8 mouse cellular contexts compared by ENCODE assay signal in the genomic region with DNA sequence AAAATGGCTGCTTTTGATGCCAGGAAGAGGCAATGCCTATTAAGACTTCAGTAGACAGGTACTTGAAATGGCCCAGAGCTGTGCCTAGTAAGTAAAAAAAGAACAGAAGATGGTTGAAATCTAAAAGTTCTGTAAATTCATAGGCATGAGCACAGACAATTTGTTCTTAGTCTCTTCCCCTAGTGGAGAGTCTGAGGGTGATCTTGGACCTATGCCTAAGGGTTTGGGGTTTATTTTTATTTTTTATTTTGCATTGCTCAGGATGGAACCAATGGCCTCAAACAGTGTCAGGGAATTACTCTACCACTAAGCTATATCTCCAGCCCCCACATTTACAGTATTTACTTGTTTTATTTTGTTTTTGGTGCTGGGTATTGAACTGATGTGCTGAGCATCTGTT. TPM values are rescaled to one million over a fixed set of nuclear protein-coding genes. Genes with fewer than 3 reads are reported as not detected.
DNase-seq lines count a peak whose midpoint lies in the region; ATAC-seq and TF ChIP-seq lines count a peak whose summit lies in the region.

No protein-coding gene starts in this region.

- no peak for TF ChIP-seq CTCF in gastrocnemius, adult 2 months (IDR thresholded peaks at IDR 0.05)
- TF ChIP-seq CTCF in forebrain, postnatal 0 days (IDR thresholded peaks at IDR 0.05; ENCODE audit: low read depth): peak; percentile 47

- ATAC-seq in forebrain, postnatal 0 days: no peak
- peak; percentile 35 for ATAC-seq in megakaryocyte progenitor cell, adult 5-6 weeks (replicated peaks; ENCODE audit: poor library complexity)

- intact Hi-C loops in gastrocnemius, adult 2 months (cut with DNase I): loop anchor here (5.0 to 10.0 kb wide), 3 partner anchors 105 to 253 kb away; a partner anchor contains a TSS

- DNase-seq in gastrocnemius, adult 2 months: no peak
- no peak for DNase-seq in gastrocnemius, postnatal 10 days
- no peak for DNase-seq in ES-E14 (ENCODE audit: low read depth, low spot score)
- DNase-seq in forebrain, postnatal 0 days: peak; percentile 30
- DNase-seq in gastrocnemius, adult 18-20 months (ENCODE audit: low spot score): no peak
- DNase-seq in frontal cortex, postnatal 25 days (ENCODE audit: low spot score in 2 of 2): no peak
- no peak for DNase-seq in layer of hippocampus, postnatal 36 days

- no peak overlapping the region for H3K27ac ChIP-seq in gastrocnemius, adult 2 months
- no peak overlapping the region for H3K27ac ChIP-seq in ES-E14 (ENCODE audit: insufficient read depth, low read depth, low read length, poor library complexity, severe bottlenecking)
- 0 out of 2 replicates have a peak overlapping the region, but pooled peaks have one; percentile 88 for H3K27ac ChIP-seq in forebrain, postnatal 0 days (ENCODE audit: low read depth, low read length)

- no peaks in the 10 kb centered on the region for H3K27me3 ChIP-seq in forebrain, postnatal 0 days (ENCODE audit: insufficient read depth, low read length)

- in situ Hi-C loops in ES-E14 (cut with MboI; ENCODE audit: low sequenced_read_pairs in 2 of 2, unreplicated experiment in 2 of 2): no loop called here

- peak overlapping the region; percentile 78 for H3K4me2 ChIP-seq in forebrain, postnatal 0 days (ENCODE audit: low read depth)

- peak overlapping the region; percentile 89 for H3K4me3 ChIP-seq in gastrocnemius, adult 2 months
- peak overlapping the region; percentile 85 to 90 for H3K4me3 ChIP-seq in ES-E14 (ENCODE audit: insufficient read depth in 1 of 2, low read depth in 1 of 2, low read length in 2 of 2, poor library complexity in 1 of 2, severe bottlenecking in 1 of 2)
- peak overlapping the region; percentile 69 for H3K4me3 ChIP-seq in forebrain, postnatal 0 days (ENCODE audit: low read depth, low read length)

- H3K9ac ChIP-seq in ES-E14 (ENCODE audit: insufficient read depth, low read depth, low read length, poor library complexity, severe bottlenecking): peak overlapping the region; percentile 93; the same call in 1 of the 2 replicates
- H3K9ac ChIP-seq in forebrain, postnatal 0 days: 0 out of 2 replicates have a peak overlapping the region, but pooled peaks have one; percentile 11

- peaks cover 0 to 2% of the 10 kb centered on the region in 2 experiments; a peak in 1 of 4 replicates for H3K4me1 ChIP-seq in ES-E14 (ENCODE audit: control insufficient read depth in 2 of 2, insufficient read depth in 2 of 2, low read length in 2 of 2, poor library complexity in 1 of 2)
- H3K4me1 ChIP-seq in forebrain, postnatal 0 days (ENCODE audit: insufficient read depth): peaks cover 9% of the 10 kb centered on the region

- peaks cover 5% of the 10 kb centered on the region; the same call in 1 of the 2 replicates for H3K36me3 ChIP-seq in ES-E14 (ENCODE audit: control insufficient read depth, insufficient read depth, low read length, poor library complexity, severe bottlenecking)
- H3K36me3 ChIP-seq in forebrain, postnatal 0 days (ENCODE audit: insufficient read depth): peaks cover 10% of the 10 kb centered on the region

- H3K9me3 ChIP-seq in ES-E14 (ENCODE audit: control insufficient read depth, insufficient read depth, low read depth, low read length): no peaks in the 10 kb centered on the region
- H3K9me3 ChIP-seq in forebrain, postnatal 0 days (ENCODE audit: low read length): no peaks in the 10 kb centered on the region

TF ChIP-seq in ES-E14, 5 proteins besides CTCF, POLR2A, EP300 and RAD21:
- no peak for TF ChIP-seq HCFC1 (IDR thresholded peaks at IDR 0.05; ENCODE audit: borderline replicate concordance, insufficient read depth, low read length)

RNA-seq across cellular contexts. Expression of a gene that starts 0.9 kb away (rescaled TPM):
- total RNA-seq in gastrocnemius, adult 2 months (2021): 10 to 100 TPM; 22.9 to 24.3 TPM
- 100 to 1,000 TPM in 1 of 2 experiments, 10 to 100 TPM in 1; 42.8 to 125 TPM for total RNA-seq in gastrocnemius, postnatal 10 days (2021)
- 5,955 and 28,940 TPM in 2 replicates for total RNA-seq in ES-E14 (2012; rRNA removed)
- total RNA-seq in forebrain, postnatal 0 days (2014; rRNA removed): 83.3 and 174 TPM in 2 replicates
- 876 and 957 TPM in 2 replicates for polyA plus RNA-seq in forebrain, postnatal 0 days (2015; fragmentation: Nextera tagmentation; extraction: Ambion mirVana)
- total RNA-seq in megakaryocyte progenitor cell, adult 5-6 weeks (2015): 2,738 and 2,770 TPM in 2 replicates
- 25.5 and 35.7 TPM in 2 replicates for total RNA-seq in megakaryocyte progenitor cell, adult 5-6 weeks (2017)
- 10 to 100 TPM; 25.3 to 32.4 TPM for total RNA-seq in gastrocnemius, adult 18-20 months (2021)
- total RNA-seq in layer of hippocampus, postnatal 36 days (2021): 10 to 100 TPM; 43.5 to 79.2 TPM
